Mouse (Mus musculus) cortical plate, adult 2 months (tissue): ENCODE results near the gene Cit.

Experiments
- CTCF ChIP-seq: fragments of 200-500 bp; IDR thresholded peaks from 2 replicates; pipeline ENCODE4 v1.5.1; 2011; ENCODE audit warnings: mild to moderate bottlenecking, control low read depth, low read length; ENCODE audit not compliant: insufficient read depth; ENCODE audit errors: extremely low read depth
- POLR2A ChIP-seq: fragments of 200-500 bp; IDR thresholded peaks from 2 replicates; pipeline ENCODE4 v1.6.1; 2011; ENCODE audit warnings: mild to moderate bottlenecking, low read length, control low read depth; ENCODE audit not compliant: insufficient read depth; ENCODE audit errors: extremely low read depth

DNA sequence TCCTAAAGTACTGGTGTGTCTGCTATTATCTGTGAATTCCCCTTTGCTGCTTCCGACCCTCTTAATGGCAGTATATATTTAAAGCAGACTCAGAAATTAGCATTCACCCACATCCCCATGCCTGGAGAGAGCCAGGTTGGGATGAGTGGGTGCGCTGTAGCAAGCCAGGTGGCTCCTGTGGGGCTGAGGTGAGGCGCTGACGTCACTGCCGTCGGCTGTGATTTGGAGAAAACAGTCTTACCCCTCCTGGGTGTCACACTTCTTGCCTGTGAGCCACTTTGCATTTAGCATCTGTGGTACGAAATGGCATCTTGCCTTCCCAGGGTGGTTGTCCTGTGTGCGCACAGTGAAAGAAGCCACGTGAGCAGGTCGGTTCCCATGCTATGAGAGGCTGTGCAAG, 26.1 kb downstream of the Cit start:
- TF ChIP-seq POLR2A (no peak), CTCF (no peak)
